Mouse (Mus musculus): ENCODE measurements around the gene Pgls. TPM values are rescaled to one million over a fixed set of nuclear protein-coding genes. Genes with fewer than 3 reads are reported as not detected.

The Pgls gene
- 63.9 and 74.3 TPM in 2 replicates for polyA plus RNA-seq (2012; rRNA removed)

DNA sequence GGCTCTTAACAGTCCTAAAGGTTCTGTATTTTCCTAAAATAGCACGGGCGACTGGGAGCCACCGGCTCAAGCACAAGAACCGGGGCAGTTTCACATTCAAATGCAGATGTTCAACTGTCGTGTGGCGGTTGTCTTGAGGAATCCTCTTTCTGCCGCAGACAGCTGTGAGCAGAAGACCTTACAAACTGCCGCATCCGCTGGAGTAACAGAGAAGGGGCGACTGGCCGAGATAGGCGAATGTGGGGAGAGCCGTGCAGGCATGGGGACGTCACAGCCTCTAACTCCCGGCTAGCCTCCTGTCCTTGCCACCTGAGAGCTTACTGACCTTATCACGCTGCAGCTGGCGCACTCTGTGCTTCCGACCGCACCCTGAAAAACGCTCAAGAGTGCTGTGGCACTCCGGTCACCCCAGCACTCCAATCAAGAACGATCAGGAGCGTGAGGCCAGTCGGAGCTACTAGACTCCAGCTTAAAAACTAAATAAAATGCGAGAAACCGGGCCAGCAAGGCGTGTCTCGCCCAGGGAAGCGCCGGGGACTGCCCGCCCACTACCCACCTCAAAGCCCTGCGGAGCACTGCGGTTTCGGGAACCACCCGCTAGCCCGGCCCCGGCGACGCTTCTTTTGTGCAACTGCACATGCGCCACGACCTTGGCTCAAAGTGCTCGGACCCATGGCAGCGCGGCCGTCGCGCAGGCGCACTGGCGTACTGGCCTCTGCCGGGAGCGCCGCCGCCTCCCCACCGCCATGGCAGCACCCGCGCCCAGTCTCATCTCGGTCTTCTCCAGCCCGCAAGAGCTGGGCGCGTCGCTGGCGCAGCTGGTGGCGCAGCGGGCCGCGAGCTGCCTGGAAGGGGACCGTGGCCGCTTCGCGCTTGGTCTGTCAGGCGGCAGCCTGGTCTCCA is at the start of gene Pgls:
TSS of gene Pgls (plus strand) at position 706 of the 903 bp plus-strand sequence.

DNA sequence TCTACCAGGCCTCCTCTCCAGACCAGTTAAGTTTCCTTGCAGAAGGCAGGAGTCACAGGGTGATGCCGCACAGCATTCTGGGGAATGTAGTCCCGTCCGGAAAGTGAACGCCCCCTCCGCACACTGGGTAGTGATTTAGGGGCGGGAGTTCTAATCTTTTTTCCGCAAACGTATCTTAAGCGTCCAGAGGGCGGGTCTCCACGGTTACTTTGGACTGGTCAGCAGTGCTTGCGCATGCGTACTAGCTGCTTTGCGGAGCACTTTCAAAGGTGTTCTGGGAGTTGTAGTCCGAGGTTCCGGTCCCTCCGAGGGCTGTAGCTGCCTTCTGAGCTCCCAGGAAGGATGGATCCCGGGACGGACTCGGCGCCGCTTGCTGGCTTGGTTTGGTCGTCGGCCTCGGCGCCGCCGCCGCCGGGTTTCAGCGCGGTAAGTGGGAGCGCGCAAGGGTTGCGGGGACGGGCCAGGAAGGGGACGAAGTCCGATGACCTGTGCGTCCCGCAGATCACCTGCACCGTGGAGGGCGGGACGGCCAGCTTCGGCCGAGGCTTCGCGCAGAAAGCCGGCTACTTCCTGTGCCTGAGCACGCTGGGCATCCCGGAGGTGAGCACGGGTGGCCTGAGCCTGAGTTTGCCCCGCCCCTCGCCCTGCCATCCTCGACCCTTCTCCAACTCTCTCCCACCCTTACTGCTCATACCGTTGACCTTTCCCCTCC is 49.2 kb upstream of the Pgls start, which contains the start of gene Mvb12a:
TSS of gene Mvb12a (plus strand) at position 291 of the 712 bp plus-strand sequence.

DNA sequence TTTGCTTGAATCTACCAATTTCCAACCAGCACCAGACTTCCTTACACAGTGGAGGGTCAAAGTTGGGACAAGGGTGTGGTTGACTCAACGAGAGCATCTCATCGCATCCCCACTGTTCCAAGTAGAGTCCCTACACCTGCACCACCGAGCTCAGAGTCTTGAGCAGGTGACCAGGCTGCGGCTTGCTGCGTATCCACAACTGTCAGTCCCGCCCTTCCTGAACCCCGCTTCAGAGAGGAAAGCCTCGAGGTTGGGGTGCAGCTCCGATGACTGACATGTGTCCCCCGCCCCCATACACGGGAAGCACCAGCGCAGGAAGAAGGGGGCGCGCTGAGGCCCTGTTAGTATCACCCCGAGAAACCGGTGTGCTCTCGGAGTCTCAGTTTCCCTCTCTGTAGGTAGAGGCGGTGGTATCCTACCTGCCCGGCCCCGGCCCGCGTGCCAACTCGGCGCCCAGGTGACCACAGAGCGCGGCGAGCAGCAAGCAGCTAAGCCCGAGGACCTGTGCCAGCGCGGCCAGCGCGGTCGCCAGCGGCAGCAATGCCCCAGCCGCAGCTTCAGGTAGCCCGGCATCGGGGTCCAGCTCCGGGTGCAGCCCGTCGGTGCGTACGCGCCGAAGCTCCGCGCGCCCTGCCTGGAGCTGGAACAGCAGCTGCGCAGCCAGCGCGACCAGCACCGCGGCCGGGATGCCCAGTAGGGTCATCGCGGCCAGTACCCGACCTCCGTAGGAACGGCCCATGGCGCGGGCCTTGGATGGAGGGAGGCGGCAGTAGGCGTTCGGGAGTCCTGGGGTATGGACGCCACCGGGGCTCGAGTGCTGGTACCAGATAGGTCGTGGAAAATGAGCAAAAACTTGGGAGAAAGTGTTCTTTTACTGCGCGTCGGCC is 33.7 kb upstream of the Pgls start, which contains the start of gene Tmem221:
TSS of gene Tmem221 (minus strand) at position 801 of the 887 bp plus-strand sequence.

DNA sequence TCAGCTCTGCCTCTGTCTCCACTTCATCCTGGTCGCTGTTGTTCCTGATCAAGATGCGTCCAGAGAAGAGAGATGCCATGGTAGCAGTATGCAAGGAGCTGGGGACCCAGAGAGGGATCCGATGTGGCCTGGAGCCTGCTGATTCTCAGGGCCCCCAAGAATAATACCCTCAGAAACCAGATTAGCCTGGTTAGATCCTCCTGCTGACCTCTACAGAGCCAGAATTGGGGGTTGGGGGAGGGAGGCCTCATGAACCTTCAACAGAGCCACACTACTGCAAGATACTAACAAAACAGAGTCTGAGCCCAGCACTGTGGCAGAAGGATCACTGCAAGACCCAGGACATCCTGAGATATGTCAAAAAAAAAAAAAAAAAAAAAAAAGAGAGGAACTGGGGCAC is 25.5 kb upstream of the Pgls start, which contains the start of gene Nxnl1:
TSS of gene Nxnl1 (minus strand) at position 101 of the 400 bp plus-strand sequence.

DNA sequence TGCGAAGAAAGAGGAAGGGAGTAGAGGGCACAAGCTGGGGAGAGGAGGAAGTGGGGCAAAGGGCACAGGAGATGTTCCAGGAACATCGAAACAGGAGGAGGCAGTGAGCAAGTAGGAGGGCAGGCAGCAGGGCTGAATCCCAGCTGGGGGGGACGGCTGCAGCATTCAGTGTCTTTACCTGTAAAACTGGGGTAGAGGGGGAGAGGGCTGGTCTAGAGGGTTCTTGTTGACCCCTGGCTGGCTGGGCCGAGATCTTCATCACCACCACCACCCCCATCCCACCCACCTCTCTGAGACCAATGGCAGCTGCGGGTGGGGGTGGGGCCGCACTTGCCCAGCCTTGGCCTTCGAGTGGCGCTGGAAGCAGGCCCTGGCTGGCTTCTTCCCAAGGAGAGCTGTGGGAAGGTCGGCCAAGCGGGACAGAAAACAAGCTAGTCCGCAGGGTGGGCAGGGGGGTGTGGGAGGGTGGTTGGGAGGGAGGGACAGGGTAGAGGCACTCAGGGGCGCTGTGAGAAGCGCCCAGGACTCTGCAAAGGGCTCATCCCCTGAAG is 23.5 kb upstream of the Pgls start, which contains the start of gene Slc27a1:
TSS of gene Slc27a1 (plus strand) at position 496 of the 551 bp plus-strand sequence.

DNA sequence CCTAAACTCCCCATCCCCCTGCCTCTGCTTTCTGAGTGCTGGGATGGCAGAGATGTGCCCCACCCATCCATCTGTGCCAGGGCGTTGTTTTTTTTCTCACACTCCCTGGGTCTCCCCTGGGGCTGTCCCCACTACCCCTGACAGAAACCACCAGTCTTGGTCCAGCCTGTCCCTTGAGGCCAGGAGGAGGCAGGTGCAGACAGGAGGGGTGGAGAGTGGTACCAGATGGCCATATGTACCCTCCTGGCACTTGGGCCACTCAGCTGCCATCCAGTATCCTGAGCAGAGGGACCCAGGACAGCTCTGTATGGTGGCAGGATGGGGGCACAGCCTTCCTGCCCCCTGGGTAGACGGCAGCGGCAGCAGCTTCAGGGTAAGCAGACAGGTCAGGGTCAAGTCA is 5.5 kb downstream of the Pgls start, which contains the start of gene Fam129c:
TSS of gene Fam129c (plus strand) at position 198 of the 400 bp plus-strand sequence.

DNA sequence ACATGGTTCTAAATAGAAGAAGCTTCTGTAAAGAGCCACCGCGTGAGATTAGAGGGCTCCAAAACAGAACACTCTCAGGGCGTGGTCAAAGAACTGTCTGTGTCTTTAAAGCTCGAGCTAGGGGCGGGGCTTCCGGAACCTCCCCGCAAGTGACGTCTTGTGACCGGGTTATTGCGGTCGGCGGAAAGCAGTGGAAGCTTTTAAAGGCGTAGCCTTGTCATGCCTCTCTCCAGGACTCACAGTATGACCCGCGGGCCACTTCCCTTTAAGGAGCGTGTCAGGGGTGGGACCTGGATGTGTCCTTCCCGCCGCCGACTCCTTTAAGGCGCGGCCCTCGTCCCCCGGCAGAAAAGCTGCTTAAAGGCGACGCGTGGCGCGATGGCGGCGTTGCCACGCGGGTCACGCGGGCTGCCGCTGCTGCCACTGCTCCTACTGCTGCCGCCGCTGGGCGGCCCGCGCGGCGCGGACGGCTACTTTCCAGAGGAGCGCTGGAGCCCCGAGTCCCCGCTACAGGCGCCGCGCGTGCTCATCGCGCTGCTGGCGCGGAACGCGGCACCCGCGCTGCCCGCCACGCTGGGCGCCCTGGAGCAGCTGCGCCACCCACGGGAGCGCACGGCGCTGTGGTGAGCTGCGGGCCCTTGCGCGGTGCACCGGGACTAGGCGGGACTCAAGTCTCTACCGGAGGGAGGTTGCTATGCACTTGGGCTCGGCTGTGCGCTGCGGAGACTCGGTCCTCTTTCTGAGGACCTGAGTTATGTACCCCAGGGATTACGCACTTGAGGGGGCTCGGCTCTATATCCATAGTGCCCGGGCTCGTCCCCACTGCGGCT is 19.1 kb downstream of the Pgls start, which contains the start of gene Colgalt1:
TSS of gene Colgalt1 (plus strand) at position 177 of the 830 bp plus-strand sequence.

Other genes with a start within 250 kb of the Pgls start
- 58.7 and 64.8 TPM in 2 replicates for gene Use1, start 225.3 kb upstream of the Pgls start, polyA plus RNA-seq (2012; rRNA removed)
- 3.7 and 3.9 TPM in 2 replicates for gene Ocel1, start 220.9 kb upstream of the Pgls start, polyA plus RNA-seq (2012; rRNA removed)
- gene Nr2f6, start 210.2 kb upstream of the Pgls start, polyA plus RNA-seq (2012; rRNA removed), result 41.6 and 43.5 TPM in 2 replicates
- gene Ushbp1, start 196.4 kb upstream of the Pgls start, polyA plus RNA-seq (2012; rRNA removed), result 7.7 and 10.4 TPM in 2 replicates
- gene Babam1, start 195.3 kb upstream of the Pgls start, polyA plus RNA-seq (2012; rRNA removed), result 52.9 and 54.8 TPM in 2 replicates
- gene Ankle1, start 186.2 kb upstream of the Pgls start, polyA plus RNA-seq (2012; rRNA removed), result 20.7 and 26.6 TPM in 2 replicates
- gene Abhd8, start 128.5 kb upstream of the Pgls start, polyA plus RNA-seq (2012; rRNA removed), result 5.5 and 5.9 TPM in 2 replicates
- gene Mrpl34, start 127.2 kb upstream of the Pgls start, polyA plus RNA-seq (2012; rRNA removed), result 40.1 and 49.6 TPM in 2 replicates
- gene Dda1, start 123.0 kb upstream of the Pgls start, polyA plus RNA-seq (2012; rRNA removed), result 20.9 and 21.3 TPM in 2 replicates
- gene Ano8, start 106.2 kb upstream of the Pgls start, polyA plus RNA-seq (2012; rRNA removed), result 1.9 and 2.2 TPM in 2 replicates
- 7.7 and 9.4 TPM in 2 replicates for gene Gtpbp3, start 104.1 kb upstream of the Pgls start, polyA plus RNA-seq (2012; rRNA removed)
- gene Plvap, start 80.4 kb upstream of the Pgls start, polyA plus RNA-seq (2012; rRNA removed), result 22.0 and 24.1 TPM in 2 replicates
- 0.16 and 0.24 TPM in 2 replicates for gene Ccdc194, start 66.5 kb upstream of the Pgls start, polyA plus RNA-seq (2012; rRNA removed)
- 137 and 184 TPM in 2 replicates for gene Bst2, start 54.7 kb upstream of the Pgls start, polyA plus RNA-seq (2012; rRNA removed)
- 46.5 and 48.2 TPM in 2 replicates for gene Mvb12a, start 49.3 kb upstream of the Pgls start, polyA plus RNA-seq (2012; rRNA removed)
- gene Tmem221, start 33.3 kb upstream of the Pgls start, polyA plus RNA-seq (2012; rRNA removed), result 0.49 and 0.64 TPM in 2 replicates
- gene Nxnl1, start 25.6 kb upstream of the Pgls start, polyA plus RNA-seq (2012; rRNA removed), result not detected in 2 replicates
- gene Slc27a1, start 23.3 kb upstream of the Pgls start, polyA plus RNA-seq (2012; rRNA removed), result 6.8 and 7.5 TPM in 2 replicates
- 5.4 and 6.2 TPM in 2 replicates for gene Fam129c, start 5.5 kb downstream of the Pgls start, polyA plus RNA-seq (2012; rRNA removed)
- 49.9 and 57.5 TPM in 2 replicates for gene Colgalt1, start 18.8 kb downstream of the Pgls start, polyA plus RNA-seq (2012; rRNA removed)
- gene Unc13a, start 79.6 kb downstream of the Pgls start, polyA plus RNA-seq (2012; rRNA removed), result 0.29 and 0.43 TPM in 2 replicates
- 5.2 and 6.9 TPM in 2 replicates for gene Jak3, start 84.1 kb downstream of the Pgls start, polyA plus RNA-seq (2012; rRNA removed)
- 2.1 and 2.4 TPM in 2 replicates for gene Insl3, start 97.0 kb downstream of the Pgls start, polyA plus RNA-seq (2012; rRNA removed)
- 2.1 and 2.2 TPM in 2 replicates for gene B3gnt3, start 109.6 kb downstream of the Pgls start, polyA plus RNA-seq (2012; rRNA removed)
- gene Fcho1, start 133.5 kb downstream of the Pgls start, polyA plus RNA-seq (2012; rRNA removed), result 22.6 and 26.5 TPM in 2 replicates

All from liver, embryonic 18 days (tissue).